Mouse (Mus musculus) lung, adult 2 months (tissue): Measurements from ENCODE around the gene Kctd20. TPM values are rescaled to one million over a fixed set of nuclear protein-coding genes. Genes with fewer than 3 reads are reported as not detected.
"Not testable (repeated sequence)": the region's sequence is repeated elsewhere in the genome, so short reads cannot be mapped to it uniquely, and the experiment has no call there.

ENCODE experiments used
- DNase-seq: peaks from one replicate; pipeline ENCODE4 v3.0.0; 2022
- H3K4me1 ChIP-seq: fragments of 200-500 bp; 2 replicates; pipeline ENCODE4 v1.6.1; 2011; ENCODE audit warnings: low read length; ENCODE audit not compliant: control insufficient read depth, insufficient read depth
- H3K4me3 ChIP-seq: fragments of 200-500 bp; replicated peaks from 2 replicates; pipeline ENCODE3; 2011; ENCODE audit warnings: low read depth, mild to moderate bottlenecking, control low read depth, low read length; ENCODE audit errors: extremely low read depth
- CTCF ChIP-seq: fragments of 200-500 bp; IDR thresholded peaks from 2 replicates; pipeline ENCODE4 v1.5.1; 2011; ENCODE audit warnings: mild to moderate bottlenecking, low read length, control low read depth; ENCODE audit not compliant: insufficient read depth
- POLR2A ChIP-seq: fragments of 200-500 bp; IDR thresholded peaks from 2 replicates; pipeline ENCODE4 v1.6.1; 2011; ENCODE audit warnings: low read depth, mild to moderate bottlenecking, control low read depth, low read length, borderline replicate concordance; ENCODE audit errors: extremely low read depth
- WGBS: fragments of 180-500 bp; shearing (Covaris S2); methylation state at CpG from one replicate; pipeline ENCODE4 v1.1.7; 2018; 5-methylcytosine and 5-hydroxymethylcytosine counted together
- polyA plus RNA-seq: library from polyadenylated mRNA; depleted of rRNA; stranded (reverse); fragments of >200 nt; gene quantifications from 2 replicates; pipeline ENCODE4 v1.2.3, GENCODE M21; 2012

Gene Kctd20
- polyA plus RNA-seq, 1 experiment: 37.5 TPM

DNA sequence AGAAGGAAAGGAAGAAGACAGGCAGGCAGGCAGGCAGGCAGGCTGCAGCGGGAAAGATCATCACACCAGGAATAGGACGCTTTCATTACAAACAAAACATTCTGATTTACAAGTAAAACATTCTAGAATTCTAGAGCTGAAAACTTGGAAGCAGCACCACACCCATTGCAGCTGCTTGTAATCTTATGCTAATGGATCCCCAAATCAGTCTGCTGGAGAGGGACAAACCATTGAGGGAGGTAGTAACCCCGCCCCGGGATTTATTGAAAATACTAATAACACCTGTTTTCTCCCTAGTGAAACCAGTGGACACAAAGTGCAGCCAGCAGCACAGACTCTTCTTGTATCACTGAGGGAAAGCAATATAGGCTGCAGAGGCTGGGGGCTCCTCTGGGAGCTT lies 29.3 kb downstream of the Kctd20 start:
- Histone ChIP-seq H3K4me3 (no peak overlapping the region), H3K4me1 (no peaks in the 10 kb centered on the region)
- TF ChIP-seq POLR2A: no peak
- no peak for TF ChIP-seq CTCF
- DNase-seq: no peak
- 83% methylated on average over 4 of the region's 4 CpGs for WGBS

DNA sequence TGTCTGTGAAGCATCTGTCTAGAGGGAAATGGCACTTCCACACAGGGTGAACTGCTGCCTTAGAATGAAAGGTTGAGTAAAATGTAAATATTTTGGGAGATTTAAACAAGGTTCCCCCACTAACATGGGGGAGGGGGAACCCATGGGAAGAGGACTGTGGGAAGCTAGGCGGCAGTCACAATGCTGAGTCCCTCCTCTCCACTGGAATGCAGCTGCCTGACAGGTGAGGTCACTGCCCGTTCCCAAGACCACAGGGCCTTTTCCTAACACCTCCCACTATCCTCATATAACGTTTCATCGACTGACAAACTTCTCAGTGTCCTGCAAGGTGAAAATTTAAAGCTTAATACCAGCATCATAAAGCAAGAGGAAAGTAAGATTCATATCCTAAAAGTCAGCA lies 30.8 kb downstream of the Kctd20 start:
- no peak for TF ChIP-seq CTCF
- no peak for TF ChIP-seq POLR2A
- Histone ChIP-seq H3K4me3 (no peak overlapping the region), H3K4me1 (no peaks in the 10 kb centered on the region)
- WGBS: 22% methylated on average over 4 of the region's 4 CpGs
- no peak for DNase-seq

DNA sequence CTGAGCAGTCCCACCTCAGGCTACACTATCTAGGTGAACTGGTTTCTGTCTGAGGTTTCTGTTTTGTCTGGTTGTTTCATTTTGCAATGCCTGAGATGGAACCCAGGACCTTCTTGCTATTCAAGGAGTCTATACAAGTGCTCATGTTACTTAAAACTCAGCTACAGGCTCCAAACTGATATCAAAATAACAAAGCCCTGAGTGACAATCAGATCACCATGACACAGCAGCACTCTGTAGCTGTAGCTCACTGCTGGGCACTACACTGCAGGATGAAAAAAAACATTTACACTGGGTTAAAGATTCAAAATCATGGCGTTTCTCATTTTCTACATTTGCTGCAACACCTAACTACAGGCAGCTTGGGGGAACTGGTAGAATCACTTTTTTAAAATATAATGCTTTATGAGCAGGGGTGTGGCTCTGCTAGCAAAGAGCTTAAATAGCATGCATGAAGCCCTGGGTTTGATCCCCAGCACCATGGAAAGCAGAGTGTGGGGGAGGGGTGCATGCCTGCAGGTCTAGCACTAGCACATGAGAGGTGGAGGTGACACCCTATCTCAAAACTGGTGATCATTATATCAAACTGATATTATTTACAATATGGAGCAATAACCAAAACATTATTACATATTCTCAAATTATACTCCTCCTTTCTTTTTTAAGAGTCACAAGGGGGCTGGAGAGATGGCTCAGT lies 33.1 kb downstream of the Kctd20 start:
- WGBS: 83% methylated on average over 1 of the region's 1 CpGs
- Histone ChIP-seq H3K4me3 (no peak overlapping the region), H3K4me1 (no peaks in the 10 kb centered on the region)
- no peak for DNase-seq
- TF ChIP-seq POLR2A: no peak
- no peak for TF ChIP-seq CTCF

DNA sequence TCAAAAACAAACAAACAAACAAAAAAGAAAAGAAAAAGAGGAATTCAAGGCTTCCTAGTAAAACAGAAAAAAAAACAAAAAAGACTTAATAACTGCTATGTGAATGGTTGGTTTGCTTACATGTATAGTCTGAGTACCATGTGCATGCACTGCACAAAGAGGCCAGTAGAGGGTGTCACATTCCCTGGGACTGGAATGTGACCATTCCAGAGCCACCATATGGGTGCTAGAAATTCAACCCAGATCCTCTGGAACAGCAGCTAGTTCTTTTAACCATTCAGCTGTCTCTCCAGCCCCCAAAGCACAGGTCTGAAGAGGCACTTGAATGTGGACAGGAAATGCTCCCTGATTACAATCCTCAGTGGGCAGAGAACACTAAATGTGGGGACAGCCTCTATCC lies 35.1 kb downstream of the Kctd20 start:
- peak; percentile 27 for DNase-seq
- TF ChIP-seq POLR2A (no peak), CTCF (peak; percentile 36)
- Histone ChIP-seq H3K4me3 (no peak overlapping the region), H3K4me1 (0 out of 2 replicates have a peak, but pooled peaks cover 6% of the 10 kb centered on the region)

GRCm38 (mm10) chr17:28987713-28988112 lies 36.0 kb downstream of the Kctd20 start:
- WGBS: 64% methylated on average over 4 of the region's 4 CpGs
- peak; percentile 76 for TF ChIP-seq CTCF
- no peak for TF ChIP-seq POLR2A
- Histone ChIP-seq H3K4me1 (0 out of 2 replicates have a peak, but pooled peaks cover 6% of the 10 kb centered on the region), H3K4me3 (no peak overlapping the region)
- DNase-seq: no peak

GRCm38 (mm10) chr17:28988291-28988690 lies 36.5 kb downstream of the Kctd20 start:
- Histone ChIP-seq H3K4me3 (no peak overlapping the region), H3K4me1 (0 out of 2 replicates have a peak, but pooled peaks cover 6% of the 10 kb centered on the region)
- TF ChIP-seq POLR2A (no peak), CTCF (no peak)
- 70% methylated on average over 4 of the region's 4 CpGs for WGBS
- DNase-seq: no peak

GRCm38 (mm10) chr17:28988996-28989395 lies 37.2 kb downstream of the Kctd20 start:
- TF ChIP-seq CTCF (no peak), POLR2A (no peak)
- 72% methylated on average over 3 of the region's 3 CpGs for WGBS
- H3K4me3 ChIP-seq: no peak overlapping the region
- 0 out of 2 replicates have a peak, but pooled peaks cover 6% of the 10 kb centered on the region for H3K4me1 ChIP-seq
- DNase-seq: no peak

GRCm38 (mm10) chr17:28990060-28990459 lies 38.3 kb downstream of the Kctd20 start:
- WGBS: 38% methylated on average over 4 of the region's 4 CpGs
- Histone ChIP-seq H3K4me1 (peaks cover 10% of the 10 kb centered on the region), H3K4me3 (no peak overlapping the region)
- DNase-seq: no peak
- no peak for TF ChIP-seq CTCF

DNA sequence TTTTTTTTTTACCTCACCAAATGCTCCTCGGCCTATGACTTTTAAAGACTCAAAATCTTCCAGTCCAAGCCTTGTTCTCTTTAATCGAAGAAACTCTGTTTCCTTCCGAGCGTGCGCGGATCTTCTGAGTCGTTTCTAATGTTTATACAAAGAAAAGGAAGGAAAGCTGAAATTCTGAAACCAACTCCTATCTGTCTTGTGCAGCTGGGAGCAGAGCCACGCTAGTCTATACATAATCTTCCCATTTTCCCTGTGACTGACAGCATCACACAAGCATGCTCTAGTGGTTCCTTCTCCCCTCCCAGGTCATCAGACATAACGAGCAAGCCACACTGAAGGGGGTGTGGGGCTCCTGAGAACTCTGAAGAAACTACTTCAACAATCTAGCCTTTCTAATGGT lies 39.5 kb downstream of the Kctd20 start:
- H3K4me1 ChIP-seq: peaks cover 10% of the 10 kb centered on the region
- DNase-seq: no peak
- 51% methylated on average over 9 of the region's 9 CpGs for WGBS
- no peak overlapping the region for H3K4me3 ChIP-seq
- no peak for TF ChIP-seq CTCF
- no peak for TF ChIP-seq POLR2A

DNA sequence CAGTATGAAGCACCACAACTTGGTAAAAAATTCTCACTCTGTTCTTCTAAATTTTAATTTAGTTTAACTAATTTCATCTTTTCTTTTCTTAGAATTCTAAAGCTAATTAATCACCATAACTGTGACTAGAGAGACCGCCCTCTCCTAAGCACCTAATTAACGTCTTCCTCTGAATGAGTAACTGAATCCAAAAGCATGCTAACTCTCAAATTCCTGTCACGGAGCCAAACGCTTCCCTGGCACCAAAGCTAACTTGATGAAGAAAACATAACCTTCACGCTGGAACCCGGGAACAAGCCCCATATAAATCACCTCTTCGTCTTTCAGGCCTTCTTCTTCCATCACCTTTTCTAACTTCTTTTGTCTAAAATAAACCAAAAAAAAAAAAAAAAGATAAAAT lies 40.4 kb downstream of the Kctd20 start:
- WGBS: 24% methylated on average over 7 of the region's 7 CpGs
- peaks cover 10% of the 10 kb centered on the region for H3K4me1 ChIP-seq
- TF ChIP-seq CTCF: no peak
- TF ChIP-seq POLR2A: no peak
- no peak overlapping the region for H3K4me3 ChIP-seq
- no peak for DNase-seq

- WGBS: 100% methylated on average over 1 of the region's 1 CpGs
- H3K4me3 ChIP-seq, H3K4me1 ChIP-seq, DNase-seq: not testable (repeated sequence)
Measured at GRCm38 (mm10) chr17:28993004-28993403, 41.3 kb downstream of the Kctd20 start.
